Mouse (Mus musculus): ENCODE data around the gene Rexo4. TPM values are rescaled to one million over a fixed set of nuclear protein-coding genes. Genes with fewer than 3 reads are reported as not detected.

Gene Rexo4
- polyA plus RNA-seq, 1 experiment from 2014 or later, result 39.5 TPM

DNA sequence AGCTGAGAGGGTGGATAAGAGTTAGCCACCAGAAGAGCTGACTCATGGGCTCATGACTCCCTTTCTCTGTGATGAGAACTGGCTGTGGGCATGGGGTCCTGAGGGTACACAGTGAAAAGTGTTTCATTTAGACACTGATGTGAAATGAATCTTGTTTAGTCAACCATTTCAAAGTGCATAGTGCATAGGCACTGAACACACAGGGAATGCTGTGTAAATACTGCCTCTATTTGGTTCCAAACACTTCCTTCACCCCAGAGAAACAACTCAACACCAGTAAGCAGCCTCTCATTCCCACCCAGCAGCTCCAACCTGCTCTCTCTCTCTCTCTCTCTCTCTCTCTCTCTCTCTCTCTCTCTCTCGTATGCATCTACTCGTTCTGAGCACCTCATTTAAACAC lies 20.0 kb upstream of the Rexo4 start:
- Histone ChIP-seq H3K27ac (replicated peaks; ENCODE audit: low read depth, low read length) (no peak overlapping the region), H3K4me2 (ENCODE audit: low read depth, low read length) (no peak overlapping the region), H3K9me3 (ENCODE audit: control insufficient read depth, low read length) (no peaks in the 10 kb centered on the region), H3K27me3 (replicated peaks; ENCODE audit: control insufficient read depth, insufficient read depth, low read length) (no peaks in the 10 kb centered on the region), H3K36me3 (ENCODE audit: control insufficient read depth, insufficient read depth, low read length) (no peaks in the 10 kb centered on the region), H3K4me3 (ENCODE audit: low read depth, low read length) (no peak overlapping the region), H3K9ac (ENCODE audit: low read depth, low read length) (no peak overlapping the region), H3K4me1 (ENCODE audit: control insufficient read depth, insufficient read depth, low read length) (no peaks in the 10 kb centered on the region)
- WGBS, result 73% methylated on average over 2 of the region's 2 CpGs
- DNase-seq (ENCODE audit: low spot score) (no peak), ATAC-seq (ENCODE audit: low read depth) (no peak)

DNA sequence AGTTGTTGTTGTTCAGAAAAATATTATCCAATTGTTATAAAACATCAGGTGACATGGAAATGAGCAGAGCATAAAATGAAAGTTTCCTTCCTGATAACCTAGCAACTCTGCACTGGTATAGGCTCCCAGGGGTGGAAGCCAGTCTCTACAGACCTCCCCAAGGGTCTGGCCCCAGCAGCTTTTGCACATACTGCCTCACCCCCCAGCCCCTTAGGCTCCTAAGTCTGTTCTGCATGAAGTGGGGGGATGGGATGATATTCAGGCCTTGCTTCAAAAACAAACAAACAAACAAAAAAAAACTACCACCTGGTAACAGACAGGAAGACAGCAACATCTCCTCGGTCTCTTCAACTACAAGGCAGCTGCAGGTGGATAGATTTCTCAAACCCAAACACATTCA lies 16.2 kb upstream of the Rexo4 start:
- Histone ChIP-seq H3K9me3 (ENCODE audit: control insufficient read depth, low read length) (no peaks in the 10 kb centered on the region), H3K4me3 (ENCODE audit: low read depth, low read length) (no peak overlapping the region), H3K27ac (replicated peaks; ENCODE audit: low read depth, low read length) (no peak overlapping the region), H3K27me3 (replicated peaks; ENCODE audit: control insufficient read depth, insufficient read depth, low read length) (no peaks in the 10 kb centered on the region), H3K36me3 (ENCODE audit: control insufficient read depth, insufficient read depth, low read length) (no peaks in the 10 kb centered on the region), H3K4me2 (ENCODE audit: low read depth, low read length) (no peak overlapping the region), H3K9ac (ENCODE audit: low read depth, low read length) (no peak overlapping the region), H3K4me1 (ENCODE audit: control insufficient read depth, insufficient read depth, low read length) (no peaks in the 10 kb centered on the region)
- 63% methylated on average over 1 of the region's 1 CpGs for WGBS
- DNase-seq (ENCODE audit: low spot score), result no peak
- no peak for ATAC-seq (ENCODE audit: low read depth)

GRCm38 (mm10) chr2:26973960-26974359 lies 9.8 kb upstream of the Rexo4 start:
- no peak overlapping the region for H3K9ac ChIP-seq (ENCODE audit: low read depth, low read length)
- no peaks in the 10 kb centered on the region for H3K9me3 ChIP-seq (ENCODE audit: control insufficient read depth, low read length)
- no peak for DNase-seq (ENCODE audit: low spot score)
- H3K27ac ChIP-seq (replicated peaks; ENCODE audit: low read depth, low read length), result no peak overlapping the region
- H3K36me3 ChIP-seq (ENCODE audit: control insufficient read depth, insufficient read depth, low read length), result no peaks in the 10 kb centered on the region
- no peak for ATAC-seq (ENCODE audit: low read depth)
- H3K4me3 ChIP-seq (ENCODE audit: low read depth, low read length), result no peak overlapping the region
- H3K4me2 ChIP-seq (ENCODE audit: low read depth, low read length), result no peak overlapping the region
- WGBS, result 40% methylated on average over 4 of the region's 4 CpGs
- no peaks in the 10 kb centered on the region for H3K27me3 ChIP-seq (replicated peaks; ENCODE audit: control insufficient read depth, insufficient read depth, low read length)
- H3K4me1 ChIP-seq (ENCODE audit: control insufficient read depth, insufficient read depth, low read length), result no peaks in the 10 kb centered on the region

DNA sequence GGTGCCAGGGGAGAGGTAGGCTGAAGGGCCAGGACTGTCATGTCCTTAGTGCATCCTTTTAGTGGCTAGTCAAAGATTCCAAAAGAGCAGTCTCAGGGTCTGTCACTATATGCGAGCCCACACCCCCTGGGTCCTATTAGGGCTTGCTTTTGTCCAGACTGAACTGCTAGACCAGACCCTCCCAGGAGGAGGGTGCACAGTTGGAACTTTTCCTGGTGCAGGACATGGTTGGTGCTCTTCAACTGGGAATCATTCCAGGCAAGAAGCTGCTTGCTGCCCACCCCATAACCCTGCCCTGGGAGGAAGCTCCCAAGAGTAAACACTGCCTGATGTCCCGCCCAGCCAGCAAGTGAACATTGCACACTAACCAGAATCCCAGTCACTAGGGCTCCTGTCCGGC lies 8.9 kb upstream of the Rexo4 start, which contains the start of gene Adamts13:
Adamts13 (plus strand) TSS at position 301 of the 400 bp plus-strand sequence.
- H3K27me3 ChIP-seq (replicated peaks; ENCODE audit: control insufficient read depth, insufficient read depth, low read length), result no peaks in the 10 kb centered on the region
- H3K27ac ChIP-seq (replicated peaks; ENCODE audit: low read depth, low read length), result no peak within 1 kb of the TSS
- H3K9ac ChIP-seq (ENCODE audit: low read depth, low read length), result no peak within 1 kb of the TSS
- no peaks in the 10 kb centered on the region for H3K4me1 ChIP-seq (ENCODE audit: control insufficient read depth, insufficient read depth, low read length)
- no peak for ATAC-seq (ENCODE audit: low read depth)
- H3K36me3 ChIP-seq (ENCODE audit: control insufficient read depth, insufficient read depth, low read length), result no peaks in the 10 kb centered on the region
- no peak within 1 kb of the TSS for H3K4me3 ChIP-seq (ENCODE audit: low read depth, low read length)
- WGBS, result 69% methylated on average over 3 of the region's 3 CpGs
- no peaks in the 10 kb centered on the region for H3K9me3 ChIP-seq (ENCODE audit: control insufficient read depth, low read length)
- H3K4me2 ChIP-seq (ENCODE audit: low read depth, low read length), result no peak within 1 kb of the TSS
- DNase-seq (ENCODE audit: low spot score), result no peak

- Histone ChIP-seq H3K27ac (replicated peaks; ENCODE audit: low read depth, low read length) (no peak overlapping the region), H3K36me3 (ENCODE audit: control insufficient read depth, insufficient read depth, low read length) (0 out of 2 replicates have a peak, but pooled peaks cover 1% of the 10 kb centered on the region), H3K9me3 (ENCODE audit: control insufficient read depth, low read length) (no peaks in the 10 kb centered on the region), H3K4me2 (ENCODE audit: low read depth, low read length) (no peak overlapping the region), H3K4me1 (ENCODE audit: control insufficient read depth, insufficient read depth, low read length) (peaks cover 13% of the 10 kb centered on the region), H3K4me3 (ENCODE audit: low read depth, low read length) (no peak overlapping the region), H3K27me3 (replicated peaks; ENCODE audit: control insufficient read depth, insufficient read depth, low read length) (no peaks in the 10 kb centered on the region), H3K9ac (ENCODE audit: low read depth, low read length) (no peak overlapping the region)
- WGBS, result 76% methylated on average over 2 of the region's 2 CpGs
- ATAC-seq (ENCODE audit: low read depth) (no peak), DNase-seq (ENCODE audit: low spot score) (no peak)
Observed at GRCm38 (mm10) chr2:26967262-26967661, 3.1 kb upstream of the Rexo4 start.

DNA sequence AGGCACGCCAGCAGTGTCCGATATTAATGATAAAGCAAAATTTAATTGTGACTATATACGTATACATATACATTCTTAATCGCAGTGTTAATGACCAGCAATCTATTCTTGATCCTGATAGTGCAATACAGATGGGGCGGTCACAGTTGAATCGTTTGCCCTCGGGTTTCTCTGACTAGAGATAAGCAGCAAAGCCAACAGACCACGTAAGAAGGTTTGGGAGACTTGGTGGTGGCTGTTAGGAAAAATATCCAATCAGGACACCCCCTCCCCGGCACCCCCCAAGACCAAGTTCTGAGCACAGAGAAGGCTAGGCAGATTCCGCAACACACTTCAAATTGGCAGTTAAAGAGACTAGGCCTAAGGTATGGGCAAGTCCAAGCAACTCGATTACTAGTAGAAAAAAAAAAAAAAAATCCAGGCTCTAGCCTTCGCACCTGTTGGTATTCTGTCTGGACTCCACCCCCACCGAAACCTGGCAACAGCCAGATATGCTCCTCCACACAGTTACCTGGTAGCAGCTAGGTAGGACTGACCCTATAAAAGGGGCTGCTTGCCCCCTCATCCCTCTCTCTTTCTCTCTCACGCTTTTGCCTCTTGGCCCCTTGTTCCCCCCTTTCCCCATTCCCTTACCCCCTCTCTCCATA lies 661 bp upstream of the Rexo4 start:
- H3K9ac ChIP-seq (ENCODE audit: low read depth, low read length), result peak overlapping the region; percentile 74
- no peaks in the 10 kb centered on the region for H3K27me3 ChIP-seq (replicated peaks; ENCODE audit: control insufficient read depth, insufficient read depth, low read length)
- ATAC-seq (ENCODE audit: low read depth) (no peak; the same call in 1 of the 2 replicates), DNase-seq (ENCODE audit: low spot score) (no peak)
- H3K4me1 ChIP-seq (ENCODE audit: control insufficient read depth, insufficient read depth, low read length), result peaks cover 13% of the 10 kb centered on the region
- WGBS, result 14% methylated on average over 14 of the region's 14 CpGs
- peaks cover 24% of the 10 kb centered on the region; the same call in 1 of the 2 replicates for H3K36me3 ChIP-seq (ENCODE audit: control insufficient read depth, insufficient read depth, low read length)
- H3K4me2 ChIP-seq (ENCODE audit: low read depth, low read length), result peak overlapping the region; percentile 63
- H3K27ac ChIP-seq (replicated peaks; ENCODE audit: low read depth, low read length), result peak overlapping the region; percentile 96
- peak overlapping the region; percentile 63 for H3K4me3 ChIP-seq (ENCODE audit: low read depth, low read length)
- no peaks in the 10 kb centered on the region for H3K9me3 ChIP-seq (ENCODE audit: control insufficient read depth, low read length)

DNA sequence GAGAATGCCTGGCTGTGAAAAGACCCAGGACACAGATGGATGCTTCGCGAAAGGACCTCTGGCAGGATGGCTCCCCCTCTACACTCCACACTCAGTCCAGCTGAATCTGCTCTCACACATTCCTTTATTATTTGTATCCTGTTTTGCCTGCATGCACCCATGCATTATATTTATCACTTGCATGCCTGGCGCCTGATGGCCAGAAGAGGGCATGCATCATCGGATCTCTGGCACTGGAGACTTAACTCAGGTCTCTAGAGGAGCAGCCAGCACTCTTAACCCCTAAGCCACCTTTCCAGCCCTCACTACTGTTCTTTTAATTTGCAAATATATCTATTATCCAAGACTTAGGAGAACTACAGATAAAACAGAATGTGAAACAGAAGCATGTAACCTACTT lies 3.4 kb downstream of the Rexo4 start:
- H3K4me1 ChIP-seq (ENCODE audit: control insufficient read depth, insufficient read depth, low read length), result peaks cover 13% of the 10 kb centered on the region
- WGBS, result 74% methylated on average over 4 of the region's 4 CpGs
- H3K9ac ChIP-seq (ENCODE audit: low read depth, low read length), result no peak overlapping the region
- DNase-seq (ENCODE audit: low spot score) (no peak), ATAC-seq (ENCODE audit: low read depth) (no peak)
- H3K27me3 ChIP-seq (replicated peaks; ENCODE audit: control insufficient read depth, insufficient read depth, low read length), result no peaks in the 10 kb centered on the region
- H3K9me3 ChIP-seq (ENCODE audit: control insufficient read depth, low read length), result no peaks in the 10 kb centered on the region
- H3K36me3 ChIP-seq (ENCODE audit: control insufficient read depth, insufficient read depth, low read length), result peaks cover 61% of the 10 kb centered on the region
- H3K4me3 ChIP-seq (ENCODE audit: low read depth, low read length), result no peak overlapping the region
- H3K27ac ChIP-seq (replicated peaks; ENCODE audit: low read depth, low read length), result no peak overlapping the region
- no peak overlapping the region for H3K4me2 ChIP-seq (ENCODE audit: low read depth, low read length)

GRCm38 (mm10) chr2:26957488-26957859 lies 6.7 kb downstream of the Rexo4 start:
- no peaks in the 10 kb centered on the region for H3K27me3 ChIP-seq (replicated peaks; ENCODE audit: control insufficient read depth, insufficient read depth, low read length)
- no peaks in the 10 kb centered on the region for H3K4me1 ChIP-seq (ENCODE audit: control insufficient read depth, insufficient read depth, low read length)
- DNase-seq (ENCODE audit: low spot score) (no peak), ATAC-seq (ENCODE audit: low read depth) (no peak)
- 74% methylated on average over 2 of the region's 2 CpGs for WGBS
- H3K27ac ChIP-seq (replicated peaks; ENCODE audit: low read depth, low read length), result no peak overlapping the region
- H3K9ac ChIP-seq (ENCODE audit: low read depth, low read length), result no peak overlapping the region
- no peaks in the 10 kb centered on the region for H3K9me3 ChIP-seq (ENCODE audit: control insufficient read depth, low read length)
- peaks cover 94% of the 10 kb centered on the region for H3K36me3 ChIP-seq (ENCODE audit: control insufficient read depth, insufficient read depth, low read length)
- H3K4me3 ChIP-seq (ENCODE audit: low read depth, low read length), result no peak overlapping the region
- no peak overlapping the region for H3K4me2 ChIP-seq (ENCODE audit: low read depth, low read length)

- no peak overlapping the region for H3K27ac ChIP-seq (replicated peaks; ENCODE audit: low read depth, low read length)
- no peaks in the 10 kb centered on the region for H3K4me1 ChIP-seq (ENCODE audit: control insufficient read depth, insufficient read depth, low read length)
- no peak overlapping the region for H3K9ac ChIP-seq (ENCODE audit: low read depth, low read length)
- DNase-seq (ENCODE audit: low spot score), result no peak
- H3K4me2 ChIP-seq (ENCODE audit: low read depth, low read length), result no peak overlapping the region
- H3K27me3 ChIP-seq (replicated peaks; ENCODE audit: control insufficient read depth, insufficient read depth, low read length), result no peaks in the 10 kb centered on the region
- H3K36me3 ChIP-seq (ENCODE audit: control insufficient read depth, insufficient read depth, low read length), result peaks cover 95% of the 10 kb centered on the region
- ATAC-seq (ENCODE audit: low read depth), result no peak
- 97% methylated on average over 12 of the region's 12 CpGs for WGBS
- no peak overlapping the region for H3K4me3 ChIP-seq (ENCODE audit: low read depth, low read length)
- H3K9me3 ChIP-seq (ENCODE audit: control insufficient read depth, low read length), result no peaks in the 10 kb centered on the region
Observed at GRCm38 (mm10) chr2:26956811-26957487, 7.2 kb downstream of the Rexo4 start.

Data from embryonic facial prominence, embryonic 14.5 days (tissue).